Mouse (Mus musculus): ENCODE results near the gene Ust.
A peak's percentile ranks its signal among the peaks of the same experiment; 100 is the strongest.

Ust gene

DNA sequence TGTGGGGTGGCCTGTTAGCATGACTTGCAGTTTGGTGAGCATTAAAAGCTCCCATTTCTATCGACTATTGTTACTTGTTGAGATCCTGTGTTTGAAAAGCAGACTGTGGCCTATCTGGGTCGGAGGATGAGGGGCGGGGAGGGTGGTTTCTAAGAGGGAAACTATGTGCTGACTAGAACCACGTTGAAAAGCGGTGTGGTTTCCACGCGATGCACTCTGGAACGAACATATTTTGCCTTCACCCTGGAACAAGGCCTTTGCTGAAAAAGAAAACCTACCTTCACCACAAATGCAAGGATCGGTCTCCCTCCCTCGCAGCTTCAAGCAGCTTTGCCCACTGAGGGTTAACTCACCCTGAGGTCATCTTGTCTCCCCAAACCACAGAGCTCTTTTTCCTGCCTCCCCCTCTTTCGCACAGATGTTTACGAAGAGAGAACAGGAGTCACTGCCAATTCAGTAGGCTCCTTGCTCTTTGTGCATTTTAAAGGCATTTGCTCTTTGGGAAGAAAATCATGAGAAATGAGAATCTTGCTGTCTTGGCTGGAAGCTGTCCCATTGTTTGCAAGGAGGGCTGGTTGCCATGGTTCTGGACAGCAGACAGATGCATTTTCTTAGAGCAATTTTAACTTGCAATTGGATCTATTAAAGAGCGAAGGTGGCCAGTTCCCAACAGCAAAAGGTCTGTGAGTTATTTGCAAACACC is 342.1 kb downstream of the Ust start:
- DNase-seq (ENCODE audit: low spot score), result peak; percentile 29

DNA sequence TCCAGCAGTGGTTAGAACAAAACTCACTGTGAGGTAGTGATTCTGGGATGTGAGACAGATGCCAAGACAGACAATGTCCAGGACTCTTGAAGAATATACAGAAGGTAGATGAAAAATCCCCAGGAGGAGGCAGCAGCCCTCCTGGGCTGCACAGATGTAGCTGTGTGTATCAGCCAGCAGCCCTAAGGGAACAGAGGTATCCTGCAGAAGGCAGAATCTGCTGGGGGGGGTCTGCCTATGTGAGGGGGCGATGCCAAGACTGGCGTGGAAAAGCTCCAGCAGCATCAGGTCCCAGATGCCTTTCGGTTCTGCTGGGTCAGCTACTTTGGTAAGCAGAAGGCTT is 342.6 kb downstream of the Ust start:
- DNase-seq (ENCODE audit: low spot score), result no peak

DNA sequence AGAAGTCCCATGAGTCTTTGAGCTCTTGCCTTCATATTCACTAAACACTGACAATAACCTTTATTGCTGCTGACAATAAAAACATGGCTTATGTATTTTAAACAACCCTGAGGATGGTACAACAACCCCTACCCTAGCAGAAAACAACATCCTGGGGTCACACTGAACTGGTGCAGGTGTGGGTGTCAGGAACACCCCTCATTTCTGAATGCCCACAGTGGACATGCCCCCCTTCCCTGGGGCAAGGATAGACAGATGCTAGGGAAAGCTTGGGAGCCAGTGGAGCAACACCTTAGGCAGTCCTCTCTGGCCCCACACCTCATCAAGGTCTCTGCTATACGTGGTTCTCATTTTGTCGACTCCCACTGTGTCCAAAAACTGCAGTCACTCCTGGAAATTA is 343.9 kb downstream of the Ust start:
- no peak for DNase-seq (ENCODE audit: low spot score)

GRCm38 (mm10) chr10:8174230-8174629 is 344.4 kb downstream of the Ust start:
- peak; percentile 27 for DNase-seq (ENCODE audit: low spot score)

GRCm38 (mm10) chr10:8173032-8173431 is 345.6 kb downstream of the Ust start:
- no peak for DNase-seq (ENCODE audit: low spot score)

DNA sequence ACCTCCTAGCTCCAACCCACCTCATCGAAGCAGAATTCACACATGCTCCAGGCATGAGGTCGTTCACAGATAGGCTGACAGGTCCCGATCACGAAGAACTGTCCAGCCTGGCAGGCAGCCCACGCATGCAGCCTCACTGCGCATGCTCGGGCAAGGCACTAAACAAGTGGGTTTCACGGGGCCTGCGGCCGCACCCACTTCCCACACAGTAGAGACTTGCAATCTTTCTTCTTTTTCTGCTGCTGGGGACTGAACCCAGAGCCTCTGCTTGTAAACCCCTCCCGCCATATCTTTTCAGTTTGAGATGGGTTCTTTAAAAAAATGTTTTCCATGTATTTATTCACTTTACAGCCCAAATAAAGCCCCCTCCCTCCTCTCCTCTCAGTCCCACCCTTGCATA is 347.1 kb downstream of the Ust start:
- DNase-seq (ENCODE audit: low spot score), result no peak

Data from embryo, embryonic 10.5 days (tissue).